Mouse (Mus musculus) testis, adult 2 months (tissue): ENCODE measurements around the gene Gimap7. TPM values are rescaled to one million over a fixed set of nuclear protein-coding genes. Genes with fewer than 3 reads are reported as not detected.

ENCODE experiments used
- H3K27ac ChIP-seq: fragments of 200-500 bp; 2 replicates; pipeline ENCODE4 v1.5.1; 2012; ENCODE audit warnings: low read depth, low read length; ENCODE audit not compliant: control insufficient read depth, insufficient read depth
- H3K27me3 ChIP-seq: fragments of 200-500 bp; 2 replicates; pipeline ENCODE4 v1.6.1; 2012; ENCODE audit warnings: mild to moderate bottlenecking, low read length, moderate library complexity; ENCODE audit not compliant: control insufficient read depth, insufficient read depth
- H3K36me3 ChIP-seq: fragments of 200-500 bp; 2 replicates; pipeline ENCODE4 v1.6.1; 2012; ENCODE audit warnings: mild to moderate bottlenecking, low read length; ENCODE audit not compliant: control insufficient read depth, insufficient read depth
- H3K4me1 ChIP-seq: fragments of 200-500 bp; 2 replicates; pipeline ENCODE4 v1.6.1; 2012; ENCODE audit warnings: low read length; ENCODE audit not compliant: control insufficient read depth, insufficient read depth
- H3K4me3 ChIP-seq: fragments of 200-500 bp; 2 replicates; pipeline ENCODE4 v1.5.1; 2012; ENCODE audit warnings: low read depth, mild to moderate bottlenecking, low read length, moderate library complexity, mixed read lengths; ENCODE audit not compliant: control insufficient read depth
- CTCF ChIP-seq: fragments of 200-500 bp; IDR thresholded peaks from 2 replicates; pipeline ENCODE4 v1.5.1; 2012; ENCODE audit warnings: low read depth, mild to moderate bottlenecking, inconsistent platforms, low read length, moderate library complexity; ENCODE audit not compliant: control insufficient read depth, insufficient read depth, insufficient replicate concordance
- POLR2A ChIP-seq: fragments of 200-500 bp; IDR thresholded peaks from 2 replicates; pipeline ENCODE4 v1.6.1; 2012; ENCODE audit warnings: low read depth, mild to moderate bottlenecking, inconsistent platforms, low read length, moderate library complexity; ENCODE audit not compliant: control insufficient read depth
- polyA plus RNA-seq: library from polyadenylated mRNA; depleted of rRNA; stranded (reverse); fragments of >200 nt; gene quantifications from 2 replicates; pipeline ENCODE4 v1.2.3, GENCODE M21; 2012

The Gimap7 gene
- polyA plus RNA-seq, 1 experiment: not detected

GRCm38 (mm10) chr6:48742422-48743351 lies 24.3 kb downstream of the Gimap7 start:
- TF ChIP-seq POLR2A: no peak
- TF ChIP-seq CTCF: no peak
- Histone ChIP-seq H3K27ac (no peak overlapping the region), H3K4me3 (peak overlapping the region; percentile 30), H3K27me3 (no peaks in the 10 kb centered on the region), H3K4me1 (peaks cover 10% of the 10 kb centered on the region; the same call in 1 of the 2 replicates), H3K36me3 (no peaks in the 10 kb centered on the region)

- peaks cover 10% of the 10 kb centered on the region; the same call in 1 of the 2 replicates for H3K4me1 ChIP-seq
- H3K36me3 ChIP-seq: no peaks in the 10 kb centered on the region
- no peaks in the 10 kb centered on the region for H3K27me3 ChIP-seq
- H3K27ac ChIP-seq: no peak overlapping the region
- no peak overlapping the region for H3K4me3 ChIP-seq
- TF ChIP-seq POLR2A (no peak), CTCF (no peak)
These were observed 27.1 kb downstream of the Gimap7 start for GRCm38 (mm10) chr6:48745490-48745889.

- Histone ChIP-seq H3K27me3 (no peaks in the 10 kb centered on the region), H3K4me1 (peaks cover 10% of the 10 kb centered on the region; the same call in 1 of the 2 replicates), H3K4me3 (no peak within 1 kb of the TSS), H3K36me3 (no peaks in the 10 kb centered on the region), H3K27ac (peak within 1 kb of the TSS; percentile 43; the same call in 1 of the 2 replicates)
- peak; percentile 7; the same call in 1 of the 2 replicates for TF ChIP-seq CTCF
- TF ChIP-seq POLR2A: no peak
These were observed 27.8 kb downstream of the Gimap7 start, which contains the start of gene Gimap5 for GRCm38 (mm10) chr6:48745959-48746889. Gimap5 (plus strand) TSS chr6:48746197.

DNA sequence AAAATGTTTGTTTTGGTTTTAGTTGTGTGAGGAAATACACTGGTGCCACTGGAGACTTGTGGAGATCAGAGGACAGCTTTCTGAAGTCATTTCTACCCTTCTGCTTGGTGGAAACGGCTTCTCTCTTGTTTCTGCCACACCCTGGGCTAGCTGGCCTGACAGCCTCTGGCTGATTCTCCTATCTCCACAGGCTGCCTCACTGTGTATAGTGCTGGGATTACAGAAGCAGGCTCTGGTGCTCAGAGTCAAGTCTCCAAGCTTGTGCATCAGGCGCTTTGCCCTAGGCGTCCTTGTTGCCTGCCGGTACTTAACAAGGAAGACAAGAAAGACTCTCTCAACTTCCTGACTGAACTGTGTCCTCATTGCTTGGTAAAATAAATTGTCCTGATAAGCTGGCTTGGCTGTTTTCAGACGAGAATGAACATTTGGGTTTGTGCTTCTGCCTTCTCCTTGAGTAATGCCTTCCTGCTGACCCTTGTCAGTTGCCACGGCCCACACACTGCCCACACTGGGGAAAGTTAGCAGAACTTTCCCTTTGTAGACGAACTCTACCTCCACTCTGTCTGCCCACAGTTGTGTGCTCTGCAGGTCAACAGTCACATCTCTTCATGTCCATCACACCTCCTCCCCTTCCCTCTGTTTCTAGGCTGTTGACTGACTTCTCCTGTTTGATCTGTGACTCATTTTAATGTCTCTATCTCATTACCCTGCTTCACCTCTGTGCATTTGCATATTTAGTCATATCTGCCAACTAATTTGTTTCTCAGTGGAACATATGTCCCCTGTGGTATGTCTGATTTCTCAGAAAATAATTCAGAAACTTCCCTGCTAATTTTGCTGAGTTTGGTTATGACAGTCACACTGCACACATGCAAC lies 28.9 kb downstream of the Gimap7 start:
- Histone ChIP-seq H3K36me3 (no peaks in the 10 kb centered on the region), H3K4me3 (no peak overlapping the region), H3K27ac (peak overlapping the region; percentile 43; the same call in 1 of the 2 replicates), H3K27me3 (no peaks in the 10 kb centered on the region), H3K4me1 (peaks cover 9% of the 10 kb centered on the region; the same call in 1 of the 2 replicates)
- TF ChIP-seq POLR2A: no peak
- TF ChIP-seq CTCF: no peak

DNA sequence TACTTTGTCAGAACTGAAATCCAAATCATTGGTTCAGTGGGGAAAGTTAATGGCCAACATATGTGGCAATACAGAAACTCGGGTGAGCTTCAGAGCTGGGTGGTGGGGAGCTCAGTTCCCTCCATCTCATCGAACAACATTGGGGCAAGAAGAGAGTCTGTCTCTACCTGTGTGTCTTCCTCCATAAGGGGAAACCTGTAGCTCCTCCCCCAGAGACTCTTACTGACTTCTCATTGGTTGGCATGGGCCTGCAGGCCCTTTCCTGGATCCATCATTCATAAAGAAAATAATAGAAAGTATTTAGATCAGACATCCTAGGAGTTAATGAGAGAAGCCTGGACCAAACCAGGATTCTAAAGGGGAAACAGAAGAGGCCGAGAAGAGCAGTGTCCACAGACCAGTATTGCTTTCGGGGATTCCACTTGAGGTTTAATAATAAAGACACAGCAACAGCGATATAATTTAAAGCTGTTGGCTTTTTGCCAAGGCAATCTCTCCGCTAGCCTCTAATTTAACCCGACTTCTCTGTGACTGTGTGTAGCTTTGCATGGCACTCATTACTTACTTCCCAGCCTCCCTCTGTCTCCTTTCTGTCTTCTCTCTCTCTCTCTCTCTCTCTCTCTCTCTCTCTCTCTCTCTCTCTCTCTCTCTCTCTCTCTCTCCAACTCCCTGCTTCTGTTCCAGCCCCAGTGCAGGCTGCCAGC lies 45.3 kb downstream of the Gimap7 start:
- Histone ChIP-seq H3K4me1 (no peaks in the 10 kb centered on the region), H3K27ac (no peak overlapping the region)
- TF ChIP-seq CTCF: no peak
- no peak for TF ChIP-seq POLR2A

GRCm38 (mm10) chr6:48764496-48764895 lies 46.1 kb downstream of the Gimap7 start:
- H3K4me1 ChIP-seq: no peaks in the 10 kb centered on the region
- TF ChIP-seq CTCF: no peak
- no peak for TF ChIP-seq POLR2A
- H3K36me3 ChIP-seq: no peaks in the 10 kb centered on the region
- H3K27me3 ChIP-seq: no peaks in the 10 kb centered on the region
- H3K4me3 ChIP-seq: no peak overlapping the region
- H3K27ac ChIP-seq: no peak overlapping the region

More for the DNA sequence above, 45.3 kb downstream of the Gimap7 start:
- no peaks in the 10 kb centered on the region for H3K27me3 ChIP-seq
- no peak overlapping the region; the same call in 1 of the 2 replicates for H3K4me3 ChIP-seq
- no peaks in the 10 kb centered on the region for H3K36me3 ChIP-seq
